Mouse (Mus musculus) small intestine, adult 10 weeks (tissue): ENCODE results near the gene Kmt2a. TPM values are rescaled to one million over a fixed set of nuclear protein-coding genes. Genes with fewer than 3 reads are reported as not detected.

Source experiments
- polyA plus RNA-seq: library from polyadenylated mRNA; stranded (reverse); fragments of 350-450 nt; fragmentation: Illumina TruSeq; extraction: RNeasy Lipid Tissue Mini Kit (QIAGEN cat#74804); gene quantifications from one replicate; pipeline ENCODE4 v1.2.3, GENCODE M21; 2014; ENCODE audit warnings: low replicate concordance

The Kmt2a gene
- polyA plus RNA-seq, result 9.9 TPM

DNA sequence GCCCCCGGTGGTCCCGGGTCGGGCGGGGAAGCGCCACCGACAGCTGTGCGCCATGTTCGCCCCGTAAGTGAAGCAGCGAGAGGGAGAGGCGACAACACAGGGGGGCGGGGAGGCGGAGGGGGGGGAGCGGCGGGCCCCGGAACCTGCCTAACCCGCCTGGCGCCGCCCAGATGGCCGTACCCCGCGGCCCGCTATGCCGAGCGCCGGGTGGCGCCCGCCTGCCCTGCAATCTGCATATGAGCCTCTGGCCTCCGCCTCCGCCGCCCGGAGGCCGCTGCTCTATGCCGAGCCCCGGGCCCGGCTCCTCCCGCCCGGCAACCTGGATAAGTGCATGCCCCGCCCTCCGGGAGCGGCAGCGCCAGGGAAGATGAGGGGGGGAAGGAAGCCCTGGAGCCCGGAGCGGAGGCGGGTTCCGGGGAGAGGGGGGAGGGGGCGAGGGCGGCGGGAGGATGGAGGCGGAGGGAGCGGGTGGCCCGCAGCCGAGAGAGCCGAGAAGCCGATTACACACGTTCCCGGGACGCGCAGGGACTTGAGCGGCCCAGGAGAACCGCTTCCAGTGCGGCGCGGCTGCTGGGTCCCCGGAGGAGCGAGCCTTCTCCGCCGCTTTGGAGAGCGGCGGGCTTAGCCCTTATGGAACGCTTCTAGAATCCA, at the start of gene Kmt2a:
Kmt2a (minus strand) TSS at position 76 of the 651 bp plus-strand sequence.

DNA sequence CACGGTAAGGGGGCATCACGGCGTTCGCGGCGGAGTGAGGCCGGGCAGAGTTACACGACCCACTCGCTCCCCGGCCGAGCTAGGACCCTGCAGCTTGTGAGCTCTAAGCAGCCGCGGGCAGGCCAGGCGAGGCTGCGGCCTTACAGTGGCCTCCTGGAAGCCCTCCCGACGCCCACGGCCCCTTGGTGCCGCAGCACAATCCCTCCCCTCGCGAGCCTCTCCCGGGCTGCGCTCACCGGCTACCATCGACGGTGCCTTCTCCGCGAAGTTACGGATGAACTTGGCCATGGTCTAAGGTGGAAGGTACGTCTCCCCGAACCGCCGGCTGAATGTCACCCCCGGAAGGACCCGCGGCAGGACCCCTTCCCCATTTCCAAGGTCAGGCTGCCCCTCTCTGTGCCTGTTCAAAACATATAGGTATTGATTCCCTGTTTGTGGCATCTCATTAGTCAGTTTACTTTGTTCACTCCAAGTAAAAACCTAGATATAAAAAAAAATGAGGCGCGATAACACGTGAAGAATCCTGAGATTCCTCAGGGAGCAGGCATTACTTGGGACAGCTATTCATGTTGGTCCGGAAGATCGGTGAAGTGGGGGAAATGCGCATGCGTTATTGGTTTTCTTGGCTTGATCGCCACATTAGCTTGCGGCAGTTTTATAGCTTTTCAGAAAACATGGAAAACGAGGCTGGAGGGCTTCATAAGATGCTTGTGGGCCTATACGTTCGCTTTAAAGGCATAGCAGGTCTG, 39.5 kb upstream of the Kmt2a start, which contains the start of gene Atp5l:
Atp5l (minus strand) TSS at position 369 of the 749 bp plus-strand sequence.

DNA sequence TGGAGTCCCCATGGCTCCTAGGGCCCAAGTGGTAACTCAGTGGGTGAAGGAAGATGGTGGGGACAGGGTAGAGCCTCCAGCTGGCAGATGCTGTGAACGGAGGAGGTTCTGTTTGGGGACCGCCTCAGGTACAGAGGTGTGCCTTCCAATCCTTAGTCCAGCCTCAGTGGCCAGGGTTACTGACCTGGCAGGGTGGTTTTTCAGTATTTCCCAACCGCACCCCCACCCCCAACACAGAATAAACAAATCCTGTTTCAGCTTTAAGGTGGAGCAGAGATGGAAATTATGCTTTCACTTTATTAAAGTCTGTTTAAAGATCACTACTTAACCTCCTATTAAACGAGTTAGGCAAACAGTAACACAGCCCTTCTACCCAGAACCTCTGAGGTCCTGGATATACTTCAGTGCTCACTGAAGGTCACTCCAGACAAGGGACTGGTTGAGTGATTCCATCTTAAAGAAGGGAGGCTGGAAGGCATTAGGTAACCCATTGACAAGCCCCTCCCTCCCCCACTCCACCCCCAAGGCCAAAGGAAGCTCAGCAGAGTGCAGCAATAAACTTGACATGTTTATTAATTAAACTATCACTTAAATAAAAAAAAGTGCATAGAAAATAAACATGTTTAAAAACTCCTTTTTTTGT, 78.2 kb downstream of the Kmt2a start, which contains the start of gene Ttc36:
Ttc36 (minus strand) TSS at position 265 of the 643 bp plus-strand sequence.

GRCm38 (mm10) chr9:44799102-44799957, 81.8 kb downstream of the Kmt2a start, which contains the start of gene Tmem25:
Tmem25 (minus strand) TSS chr9:44799307.

GRCm38 (mm10) chr9:44767101-44768028, 113.7 kb downstream of the Kmt2a start, which contains the start of the genes Arcn1 and Ift46:
Arcn1 (minus strand) TSS chr9:44767845.
Ift46 (plus strand) TSS chr9:44767908.

Other genes with a start within 250 kb of the Kmt2a start
- 43.8 TPM for gene Treh, start 208.1 kb downstream of the Kmt2a start, polyA plus RNA-seq
- 0.15 TPM for gene Phldb1, start 146.1 kb downstream of the Kmt2a start, polyA plus RNA-seq
- 481 TPM for gene Arcn1, start 113.5 kb downstream of the Kmt2a start, polyA plus RNA-seq
- gene Ift46, start 113.4 kb downstream of the Kmt2a start, polyA plus RNA-seq, result 17.8 TPM
- gene Tmem25, start 82.0 kb downstream of the Kmt2a start, polyA plus RNA-seq, result 0.52 TPM
- not detected for gene Ttc36, start 78.2 kb downstream of the Kmt2a start, polyA plus RNA-seq
- 807 TPM for gene Atp5l, start 39.4 kb upstream of the Kmt2a start, polyA plus RNA-seq
- gene Ube4a, start 84.3 kb upstream of the Kmt2a start, polyA plus RNA-seq, result 74.3 TPM
- gene Cd3g, start 99.1 kb upstream of the Kmt2a start, polyA plus RNA-seq, result 15.6 TPM
- gene Cd3d, start 100.5 kb upstream of the Kmt2a start, polyA plus RNA-seq, result 1.2 TPM
- 7.4 TPM for gene Cd3e, start 128.3 kb upstream of the Kmt2a start, polyA plus RNA-seq
- 48.4 TPM for gene Mpzl2, start 158.5 kb upstream of the Kmt2a start, polyA plus RNA-seq
- gene Mpzl3, start 173.9 kb upstream of the Kmt2a start, polyA plus RNA-seq, result 19.2 TPM
- gene Jaml, start 197.9 kb upstream of the Kmt2a start, polyA plus RNA-seq, result 148 TPM
- 1.0 TPM for gene Scn2b, start 236.5 kb upstream of the Kmt2a start, polyA plus RNA-seq